Mouse (Mus musculus): ENCODE results near the gene Dennd2c.

DNA sequence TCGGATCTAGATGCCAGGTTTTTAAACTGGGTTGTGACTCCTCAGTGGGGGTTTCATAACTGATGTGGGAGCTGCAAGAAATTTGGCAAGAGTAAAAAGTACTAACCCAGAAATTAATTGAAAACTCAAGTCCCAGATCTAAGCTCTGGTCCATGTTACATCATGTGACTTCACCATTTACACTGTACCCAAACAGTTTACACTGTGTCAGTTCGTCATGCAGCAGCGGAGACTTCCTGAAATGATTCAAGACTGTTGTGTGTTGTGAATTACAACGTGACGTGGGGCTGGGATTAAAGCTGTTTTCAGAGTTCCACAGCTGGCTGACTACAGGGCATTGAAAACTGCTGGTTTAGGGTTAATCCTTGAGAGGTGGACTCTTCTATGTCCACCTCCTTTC is 70.2 kb downstream of the Dennd2c start:
- no peak for TF ChIP-seq CTCF (IDR thresholded peaks at IDR 0.05; ENCODE audit: low read depth)
- no peak for TF ChIP-seq EP300 (optimal IDR thresholded peaks at IDR 0.05)

All from stomach, postnatal 0 days (tissue).